22 mouse cellular contexts compared by ENCODE assay signal in genomic region chr4:151282103-151282502, GRCm38 (mm10).
DNase-seq lines count a peak whose midpoint lies in the region; ATAC-seq and TF ChIP-seq lines count a peak whose summit lies in the region.
"Had no signal": no experiment of that assay in that cellular context is flagged by ENCODE, and none has a peak within 500 bp of the region (broad histone marks: within the 10 kb centered on the region; RNA-seq: fewer than 3 reads in every experiment).

No protein-coding gene starts in this region.

- 0 out of 2 replicates have a peak overlapping the region, but pooled peaks have one; percentile 35 for H3K27ac ChIP-seq in hindbrain, embryonic 13.5 days
- H3K27ac ChIP-seq in hindbrain, postnatal 0 days, result no peak overlapping the region
- peak overlapping the region; percentile 68; the same call in 1 of the 2 replicates for H3K27ac ChIP-seq in midbrain, embryonic 14.5 days (replicated peaks; ENCODE audit: low read depth, low read length)
- H3K27ac ChIP-seq in midbrain, postnatal 0 days (ENCODE audit: low read depth, low read length), result no peak overlapping the region; the same call in 1 of the 2 replicates
- peak overlapping the region; percentile 19; the same call in 1 of the 2 replicates for H3K27ac ChIP-seq in midbrain, embryonic 15.5 days
- H3K27ac ChIP-seq: embryonic facial prominence, embryonic 15.5 days; forebrain, embryonic 10.5 days; heart, adult 2 months; hindbrain, embryonic 10.5 days had no signal

- DNase-seq in hindbrain, postnatal 0 days (ENCODE audit: low spot score), result no peak
- DNase-seq in midbrain, embryonic 14.5 days, result peak; percentile 64
- no peak for DNase-seq in midbrain, postnatal 0 days (ENCODE audit: low spot score)
- peak; percentile 79 for DNase-seq in retina, postnatal 1 day
- DNase-seq in kidney, postnatal 10 days, result no peak
- DNase-seq: adrenal gland, postnatal 14 days; cerebellum, adult 18-20 months; cerebellum, adult 9-11 months; cerebellum, postnatal 36 days; gastrocnemius, postnatal 10 days; heart, adult 2 months had no signal

- no peak for TF ChIP-seq CTCF in hindbrain, postnatal 0 days (IDR thresholded peaks at IDR 0.05; ENCODE audit: low read depth)
- no peak for TF ChIP-seq CTCF in midbrain, postnatal 0 days (IDR thresholded peaks at IDR 0.05)

- H3K27me3 ChIP-seq in hindbrain, embryonic 13.5 days, result 0 out of 2 replicates have a peak, but pooled peaks cover 3% of the 10 kb centered on the region
- H3K27me3 ChIP-seq in hindbrain, postnatal 0 days (ENCODE audit: insufficient read depth, low read length), result no peaks in the 10 kb centered on the region
- H3K27me3 ChIP-seq in midbrain, embryonic 14.5 days (ENCODE audit: control insufficient read depth, insufficient read depth, low read length), result peaks cover 10% of the 10 kb centered on the region
- H3K27me3 ChIP-seq in midbrain, postnatal 0 days (ENCODE audit: insufficient read depth, low read length), result no peaks in the 10 kb centered on the region
- peaks cover 12% of the 10 kb centered on the region; the same call in 1 of the 2 replicates for H3K27me3 ChIP-seq in midbrain, embryonic 15.5 days (replicated peaks)
- H3K27me3 ChIP-seq: CH12.LX; embryonic facial prominence, embryonic 15.5 days; heart, embryonic 12.5 days; Patski had no signal

- H3K9ac ChIP-seq in hindbrain, embryonic 13.5 days, result no peak overlapping the region
- no peak overlapping the region for H3K9ac ChIP-seq in hindbrain, postnatal 0 days (replicated peaks; ENCODE audit: low read length)
- H3K9ac ChIP-seq in midbrain, embryonic 14.5 days (replicated peaks; ENCODE audit: low read length), result no peak overlapping the region
- H3K9ac ChIP-seq in midbrain, postnatal 0 days (replicated peaks; ENCODE audit: low read length, poor library complexity, severe bottlenecking), result no peak overlapping the region
- no peak overlapping the region for H3K9ac ChIP-seq in midbrain, embryonic 15.5 days
- H3K9ac ChIP-seq: embryonic facial prominence, embryonic 15.5 days; heart, embryonic 12.5 days had no signal

- H3K4me2 ChIP-seq in hindbrain, embryonic 13.5 days, result no peak overlapping the region
- H3K4me2 ChIP-seq in hindbrain, postnatal 0 days (ENCODE audit: low read depth, low read length), result no peak overlapping the region
- no peak overlapping the region for H3K4me2 ChIP-seq in midbrain, embryonic 14.5 days (ENCODE audit: low read length)
- H3K4me2 ChIP-seq in midbrain, postnatal 0 days (ENCODE audit: low read depth, low read length, poor library complexity, severe bottlenecking), result no peak overlapping the region
- no peak overlapping the region for H3K4me2 ChIP-seq in midbrain, embryonic 15.5 days
- H3K4me2 ChIP-seq: embryonic facial prominence, embryonic 15.5 days; heart, embryonic 12.5 days had no signal

- no peak overlapping the region for H3K4me3 ChIP-seq in hindbrain, embryonic 13.5 days
- no peak overlapping the region for H3K4me3 ChIP-seq in hindbrain, postnatal 0 days (ENCODE audit: low read length)
- no peak overlapping the region for H3K4me3 ChIP-seq in midbrain, embryonic 14.5 days (replicated peaks; ENCODE audit: low read depth, low read length)
- no peak overlapping the region for H3K4me3 ChIP-seq in midbrain, postnatal 0 days (ENCODE audit: low read depth, low read length)
- no peak overlapping the region for H3K4me3 ChIP-seq in midbrain, embryonic 15.5 days
- H3K4me3 ChIP-seq: embryonic facial prominence, embryonic 15.5 days; erythroblast, embryonic 14.5 days; forebrain, embryonic 10.5 days; heart, adult 2 months; heart, embryonic 12.5 days; hindbrain, embryonic 10.5 days had no signal

- ATAC-seq in hindbrain, embryonic 13.5 days (ENCODE audit: low FRiP score), result no peak
- ATAC-seq in hindbrain, postnatal 0 days, result no peak
- ATAC-seq in midbrain, embryonic 14.5 days (ENCODE audit: low FRiP score, low TSS enrichment), result no peak
- no peak for ATAC-seq in midbrain, postnatal 0 days (ENCODE audit: low FRiP score)
- ATAC-seq in midbrain, embryonic 15.5 days (replicated peaks), result peak; percentile 61
- ATAC-seq: activated CD4-positive, CD25-positive, alpha-beta regulatory T cell, adult 4 months; forebrain, embryonic 16.5 days; Patski had no signal

- H3K9me3 ChIP-seq in hindbrain, embryonic 13.5 days, result no peaks in the 10 kb centered on the region
- no peaks in the 10 kb centered on the region for H3K9me3 ChIP-seq in hindbrain, postnatal 0 days (ENCODE audit: low read length)
- no peaks in the 10 kb centered on the region for H3K9me3 ChIP-seq in midbrain, embryonic 14.5 days (ENCODE audit: control insufficient read depth, low read length)
- no peaks in the 10 kb centered on the region for H3K9me3 ChIP-seq in midbrain, postnatal 0 days (ENCODE audit: low read length)
- no peaks in the 10 kb centered on the region for H3K9me3 ChIP-seq in midbrain, embryonic 15.5 days
- H3K9me3 ChIP-seq: embryonic facial prominence, embryonic 15.5 days; forebrain, embryonic 10.5 days; heart, embryonic 12.5 days; hindbrain, embryonic 10.5 days had no signal

- no peaks in the 10 kb centered on the region for H3K36me3 ChIP-seq in hindbrain, embryonic 13.5 days
- no peaks in the 10 kb centered on the region for H3K36me3 ChIP-seq in hindbrain, postnatal 0 days (ENCODE audit: insufficient read depth, low read length)
- H3K36me3 ChIP-seq in midbrain, embryonic 14.5 days (ENCODE audit: control insufficient read depth, insufficient read depth, low read length), result no peaks in the 10 kb centered on the region
- no peaks in the 10 kb centered on the region for H3K36me3 ChIP-seq in midbrain, postnatal 0 days (ENCODE audit: insufficient read depth, low read length)
- no peaks in the 10 kb centered on the region for H3K36me3 ChIP-seq in midbrain, embryonic 15.5 days (replicated peaks)
- H3K36me3 ChIP-seq: embryonic facial prominence, embryonic 15.5 days; forebrain, embryonic 10.5 days; heart, embryonic 12.5 days; hindbrain, embryonic 10.5 days had no signal

- WGBS in hindbrain, embryonic 13.5 days, result 34% methylated on average over 14 of the region's 14 CpGs
- WGBS in hindbrain, postnatal 0 days, result 25% methylated on average over 14 of the region's 14 CpGs
- 7% methylated on average over 14 of the region's 14 CpGs for WGBS in midbrain, embryonic 14.5 days
- WGBS in midbrain, postnatal 0 days, result 14% methylated on average over 14 of the region's 14 CpGs
- WGBS in midbrain, embryonic 15.5 days, result 15% methylated on average over 14 of the region's 14 CpGs

- peaks cover 34% of the 10 kb centered on the region for H3K4me1 ChIP-seq in hindbrain, embryonic 13.5 days (replicated peaks)
- no peaks in the 10 kb centered on the region for H3K4me1 ChIP-seq in hindbrain, postnatal 0 days (ENCODE audit: insufficient read depth, low read length)
- H3K4me1 ChIP-seq in midbrain, embryonic 14.5 days (ENCODE audit: control insufficient read depth, insufficient read depth, low read length), result peaks cover 11% of the 10 kb centered on the region
- peaks cover 12% of the 10 kb centered on the region; the same call in 1 of the 2 replicates for H3K4me1 ChIP-seq in midbrain, postnatal 0 days (ENCODE audit: insufficient read depth, low read length)
- peaks cover 15% of the 10 kb centered on the region for H3K4me1 ChIP-seq in midbrain, embryonic 15.5 days
- H3K4me1 ChIP-seq: embryonic facial prominence, embryonic 15.5 days; heart, embryonic 12.5 days had no signal

Comparison
In these comparisons a context has a peak if more than half of its experiments do, and no peak if none do; other contexts are left out.
1. H3K27ac ChIP-seq: peak in hindbrain, embryonic 13.5 days (single experiment), midbrain, embryonic 14.5 days (single experiment) and midbrain, embryonic 15.5 days (single experiment); none in hindbrain, postnatal 0 days (single experiment) and midbrain, postnatal 0 days (single experiment).
2. DNase-seq: peak in midbrain, embryonic 14.5 days (single experiment) and retina, postnatal 1 day (single experiment); none in hindbrain, postnatal 0 days (single experiment), midbrain, postnatal 0 days (single experiment) and kidney, postnatal 10 days (single experiment).